Mouse (Mus musculus) megakaryocyte-erythroid progenitor cell, adult 5 weeks (primary cell): Measurements from ENCODE around the gene Cars2. TPM values are rescaled to one million over a fixed set of nuclear protein-coding genes. Genes with fewer than 3 reads are reported as not detected.

Source experiments
- polyA plus RNA-seq: library from polyadenylated mRNA; stranded (reverse); fragments of >175 nt; gene quantifications from 2 replicates; pipeline ENCODE4 v1.2.3, GENCODE M21; 2012

The Cars2 gene
- polyA plus RNA-seq, result 36.0 and 37.7 TPM in 2 replicates

DNA sequence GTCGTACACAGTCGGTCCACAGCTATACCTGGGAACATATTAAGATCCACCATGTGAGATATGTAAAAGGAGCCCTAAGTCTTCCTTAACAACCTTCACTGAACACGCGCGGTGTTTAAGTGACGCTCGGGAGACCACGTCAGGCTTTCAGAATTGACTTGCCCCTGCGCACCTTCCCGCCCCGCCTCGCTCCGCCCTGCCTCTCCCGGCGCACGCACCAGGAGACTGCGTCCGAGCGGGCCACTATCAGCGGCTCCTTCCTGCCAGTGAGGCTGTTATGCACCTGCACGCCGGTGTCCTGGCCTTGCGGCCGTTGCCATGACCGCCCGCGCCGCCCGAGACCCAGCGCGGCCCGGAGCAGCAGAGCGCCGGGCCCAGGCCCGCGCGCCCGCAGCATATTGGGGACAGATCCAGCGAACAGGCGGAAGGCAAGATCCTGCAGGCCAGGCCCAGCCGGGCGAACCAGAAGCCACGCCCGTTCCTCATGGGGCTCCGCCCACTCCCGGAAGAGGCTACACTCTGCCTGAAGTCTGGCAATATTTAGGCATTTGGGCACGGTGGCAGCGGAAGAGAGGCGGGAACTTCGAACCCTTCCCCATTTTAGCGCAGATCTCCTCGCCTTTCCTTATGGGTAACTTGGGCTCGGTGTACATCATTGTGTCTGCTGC, at the start of gene Cars2:
Gene Cars2, minus strand, starts transcription at position 503 of the 668 bp plus-strand sequence.

DNA sequence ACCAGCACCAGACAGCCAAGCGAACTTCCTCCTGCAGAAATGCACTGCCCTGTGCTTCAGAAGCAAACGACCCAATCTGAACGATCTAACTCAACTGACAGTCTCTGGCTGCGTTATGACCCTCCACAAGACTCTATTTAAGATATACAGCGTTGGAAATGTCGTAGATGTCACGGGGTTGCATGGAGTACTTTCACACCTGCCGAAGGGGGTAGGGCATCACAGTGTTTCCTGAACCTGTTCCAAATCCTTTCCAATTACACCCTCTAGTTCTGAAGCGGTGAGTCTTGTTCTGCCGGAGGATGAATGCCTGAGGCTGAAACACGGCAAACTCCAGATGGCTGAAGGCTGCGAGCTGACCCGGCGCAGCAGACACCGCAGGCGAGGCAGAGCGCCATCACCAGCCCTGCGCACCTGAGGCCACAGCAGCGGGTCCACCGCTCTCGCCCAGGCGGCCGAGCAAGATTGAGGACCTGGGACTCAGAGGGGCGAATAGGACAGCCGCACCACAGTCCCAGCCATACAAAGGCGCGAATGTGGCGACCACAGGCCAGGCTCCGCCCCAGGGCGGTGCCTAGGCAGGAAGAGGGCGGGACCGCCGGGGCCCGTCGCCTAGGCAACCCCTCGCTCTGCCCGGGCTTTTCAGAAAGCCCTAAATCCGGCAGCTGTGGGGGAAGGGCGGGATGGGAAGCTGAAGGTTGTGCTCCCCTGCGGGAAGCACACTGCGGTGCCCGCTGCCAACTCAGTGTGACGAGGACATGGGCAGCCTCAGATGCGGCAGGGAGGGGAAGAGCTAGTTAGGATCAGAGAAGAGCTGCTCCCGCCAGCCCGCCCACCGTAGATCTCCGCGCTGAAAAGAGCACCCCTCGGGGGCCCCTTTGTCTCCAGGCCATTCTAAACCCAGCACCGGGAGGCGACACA, 4.5 kb upstream of the Cars2 start, which contains the start of gene Ing1:
Gene Ing1, plus strand, starts transcription at position 773 of the 921 bp plus-strand sequence.

DNA sequence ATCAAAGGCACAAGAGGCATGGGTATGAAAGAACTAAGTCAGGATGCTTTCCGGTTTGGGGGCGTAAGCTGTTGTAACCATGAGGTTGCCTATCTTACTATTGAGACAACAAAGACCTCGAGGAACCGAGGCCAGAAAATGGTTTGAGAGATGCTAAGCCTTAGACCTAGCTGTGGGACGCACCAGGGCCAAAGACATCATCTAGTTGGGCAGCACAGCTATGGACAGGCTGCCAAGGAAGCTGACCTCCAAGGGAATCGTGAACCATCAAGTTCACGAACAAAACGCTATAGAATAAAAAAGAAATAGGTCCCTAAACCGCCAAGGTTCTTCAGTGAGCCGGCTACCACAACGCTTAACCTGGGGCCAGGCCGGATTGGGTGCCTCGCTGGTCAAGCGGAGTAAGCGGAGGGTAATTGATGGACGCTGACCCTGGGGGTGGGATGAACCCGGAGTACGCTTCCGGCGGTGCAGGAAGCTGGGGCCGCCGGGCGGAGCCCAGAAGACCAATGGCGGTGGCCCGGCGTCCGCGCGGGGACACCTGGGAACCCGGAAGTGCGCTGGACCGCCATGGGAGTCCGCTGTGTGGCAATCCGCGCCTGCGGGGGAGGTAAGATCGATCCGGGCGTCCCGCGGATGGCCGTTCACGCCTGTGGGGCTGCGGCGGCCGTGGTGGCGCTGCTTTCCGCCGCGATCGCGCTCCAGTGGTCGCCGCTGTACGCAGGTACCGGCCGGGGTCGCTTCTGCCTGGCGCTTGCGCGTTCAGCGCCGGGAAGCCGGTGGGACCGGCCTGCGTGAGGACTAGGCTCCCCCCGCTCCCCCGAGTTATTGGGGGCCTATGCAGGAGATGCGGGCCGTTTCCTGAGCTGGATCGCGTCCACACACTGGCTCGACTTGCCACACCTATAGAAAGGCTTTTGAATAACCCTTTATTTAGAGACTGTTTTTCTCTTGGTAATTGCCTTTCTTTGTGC, 53.3 kb downstream of the Cars2 start, which contains the start of gene Naxd:
Gene Naxd, plus strand, starts transcription at position 490 of the 974 bp plus-strand sequence.

DNA sequence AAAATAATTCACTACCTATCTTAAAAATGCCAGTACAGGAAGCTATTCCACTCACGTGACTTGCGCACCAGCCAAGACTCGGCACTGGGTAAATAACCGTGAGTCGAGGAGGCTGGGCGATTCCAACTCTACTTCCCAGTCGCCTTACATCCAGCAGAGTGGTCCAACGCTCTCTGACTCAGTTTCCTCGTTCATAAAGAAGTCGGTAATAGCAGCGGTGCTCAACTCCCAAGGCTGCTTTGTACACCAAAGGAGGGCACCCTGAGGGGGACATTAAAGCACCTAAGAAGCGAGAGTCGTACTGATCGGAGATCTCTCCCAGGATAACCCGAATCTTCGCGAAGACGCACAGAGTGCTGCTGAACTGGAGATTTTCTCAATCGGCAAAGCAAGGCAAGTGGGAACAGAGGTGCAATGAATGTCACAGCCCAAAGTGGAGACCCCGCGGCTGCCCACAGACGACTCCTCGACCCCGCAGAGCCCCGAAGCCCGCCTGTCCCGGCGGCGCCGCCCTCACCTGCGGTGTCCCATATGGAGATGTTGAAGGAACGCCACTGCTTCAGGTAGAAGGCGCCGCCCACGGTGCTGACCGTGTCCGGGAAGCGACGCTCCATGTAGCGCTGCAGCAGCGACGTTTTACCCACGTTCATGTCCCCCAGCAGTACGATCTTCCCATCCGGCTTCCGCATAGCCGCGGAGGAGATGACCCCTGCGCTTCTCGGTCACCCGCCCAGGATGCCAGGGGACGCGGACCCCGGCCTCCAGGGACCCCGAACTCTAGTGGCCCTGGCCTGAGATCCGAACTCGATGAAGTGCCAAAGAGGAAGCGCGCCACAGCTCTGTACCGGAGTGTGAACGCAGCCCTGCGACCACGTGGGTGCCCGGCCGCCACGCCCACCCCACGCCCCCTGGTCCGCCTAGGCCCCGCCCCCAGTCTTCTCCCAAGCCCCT, 72.5 kb downstream of the Cars2 start, which contains the start of gene Rab20:
Gene Rab20, minus strand, starts transcription at position 900 of the 951 bp plus-strand sequence.

Other genes with a start within 250 kb of the Cars2 start
- 2.6 and 3.5 TPM in 2 replicates for gene Col4a2, start 238.0 kb downstream of the Cars2 start, polyA plus RNA-seq
- 3.2 and 4.6 TPM in 2 replicates for gene Col4a1, start 238.0 kb downstream of the Cars2 start, polyA plus RNA-seq
- 4.8 and 6.0 TPM in 2 replicates for gene Rab20, start 72.1 kb downstream of the Cars2 start, polyA plus RNA-seq
- 47.5 and 56.8 TPM in 2 replicates for gene Naxd, start 53.3 kb downstream of the Cars2 start, polyA plus RNA-seq
- gene Ing1, start 4.8 kb upstream of the Cars2 start, polyA plus RNA-seq, result 66.6 and 94.6 TPM in 2 replicates
- gene Ankrd10, start 85.0 kb upstream of the Cars2 start, polyA plus RNA-seq, result 74.3 and 83.6 TPM in 2 replicates
- not detected in 2 replicates for gene 1700016D06Rik, start 150.3 kb upstream of the Cars2 start, polyA plus RNA-seq
- 19.3 and 20.1 TPM in 2 replicates for gene Arhgef7, start 176.9 kb upstream of the Cars2 start, polyA plus RNA-seq